Mouse (Mus musculus): ENCODE data around the gene D930007J09Rik. TPM values are rescaled to one million over a fixed set of nuclear protein-coding genes. Genes with fewer than 3 reads are reported as not detected.
A peak's percentile ranks its signal among the peaks of the same experiment; 100 is the strongest.

Gene D930007J09Rik
- polyA plus RNA-seq, 1 experiment from 2014 or later: not detected

DNA sequence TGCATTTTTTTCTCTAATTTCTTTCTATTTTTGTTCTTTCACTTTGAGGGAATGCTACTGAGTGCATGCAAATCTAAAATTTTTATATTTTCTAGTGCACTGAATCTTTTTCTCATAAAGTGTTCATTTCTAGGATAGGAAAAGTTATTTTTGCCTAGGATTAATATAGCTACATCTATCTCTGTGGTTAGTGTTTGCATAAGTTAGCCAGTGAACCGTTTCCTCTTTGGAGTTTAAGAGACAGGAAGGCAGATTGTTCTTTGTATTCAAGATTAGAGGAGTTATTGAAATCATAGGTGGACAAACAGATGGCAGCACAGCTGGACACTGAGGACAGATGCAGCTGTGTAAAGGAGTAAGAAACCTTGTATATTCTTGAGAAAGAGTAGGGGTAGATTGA lies 36.7 kb upstream of the D930007J09Rik start:
- Histone ChIP-seq H3K4me3 (replicated peaks; ENCODE audit: low read depth, low read length) (no peak overlapping the region), H3K4me2 (ENCODE audit: low read length) (no peak overlapping the region), H3K27ac (replicated peaks; ENCODE audit: low read depth, low read length) (no peak overlapping the region), H3K36me3 (ENCODE audit: control insufficient read depth, insufficient read depth, low read length) (no peaks in the 10 kb centered on the region), H3K4me1 (ENCODE audit: control insufficient read depth, insufficient read depth, low read length) (no peaks in the 10 kb centered on the region), H3K9ac (replicated peaks; ENCODE audit: low read length) (no peak overlapping the region), H3K9me3 (ENCODE audit: control insufficient read depth, low read length) (no peaks in the 10 kb centered on the region), H3K27me3 (ENCODE audit: control insufficient read depth, insufficient read depth, low read length) (no peaks in the 10 kb centered on the region)
- no peak for DNase-seq
- WGBS: 41% methylated on average over 1 of the region's 1 CpGs
- ATAC-seq (ENCODE audit: low FRiP score, low TSS enrichment): no peak

GRCm38 (mm10) chr13:32834513-32834912 lies 31.9 kb upstream of the D930007J09Rik start:
- Histone ChIP-seq H3K27ac (replicated peaks; ENCODE audit: low read depth, low read length) (no peak overlapping the region), H3K4me1 (ENCODE audit: control insufficient read depth, insufficient read depth, low read length) (no peaks in the 10 kb centered on the region), H3K9me3 (ENCODE audit: control insufficient read depth, low read length) (no peaks in the 10 kb centered on the region), H3K9ac (replicated peaks; ENCODE audit: low read length) (no peak overlapping the region), H3K4me2 (ENCODE audit: low read length) (no peak overlapping the region), H3K27me3 (ENCODE audit: control insufficient read depth, insufficient read depth, low read length) (no peaks in the 10 kb centered on the region), H3K36me3 (ENCODE audit: control insufficient read depth, insufficient read depth, low read length) (no peaks in the 10 kb centered on the region), H3K4me3 (replicated peaks; ENCODE audit: low read depth, low read length) (no peak overlapping the region)
- DNase-seq: no peak
- no peak for ATAC-seq (ENCODE audit: low FRiP score, low TSS enrichment)
- WGBS: 96% methylated on average over 5 of the region's 5 CpGs

GRCm38 (mm10) chr13:32833237-32833636 lies 30.6 kb upstream of the D930007J09Rik start:
- Histone ChIP-seq H3K9ac (replicated peaks; ENCODE audit: low read length) (no peak overlapping the region), H3K27ac (replicated peaks; ENCODE audit: low read depth, low read length) (no peak overlapping the region), H3K9me3 (ENCODE audit: control insufficient read depth, low read length) (no peaks in the 10 kb centered on the region), H3K27me3 (ENCODE audit: control insufficient read depth, insufficient read depth, low read length) (no peaks in the 10 kb centered on the region), H3K4me1 (ENCODE audit: control insufficient read depth, insufficient read depth, low read length) (no peaks in the 10 kb centered on the region), H3K4me2 (ENCODE audit: low read length) (no peak overlapping the region), H3K4me3 (replicated peaks; ENCODE audit: low read depth, low read length) (no peak overlapping the region), H3K36me3 (ENCODE audit: control insufficient read depth, insufficient read depth, low read length) (no peaks in the 10 kb centered on the region)
- ATAC-seq (ENCODE audit: low FRiP score, low TSS enrichment) (no peak), DNase-seq (no peak)
- 75% methylated on average over 6 of the region's 6 CpGs for WGBS

DNA sequence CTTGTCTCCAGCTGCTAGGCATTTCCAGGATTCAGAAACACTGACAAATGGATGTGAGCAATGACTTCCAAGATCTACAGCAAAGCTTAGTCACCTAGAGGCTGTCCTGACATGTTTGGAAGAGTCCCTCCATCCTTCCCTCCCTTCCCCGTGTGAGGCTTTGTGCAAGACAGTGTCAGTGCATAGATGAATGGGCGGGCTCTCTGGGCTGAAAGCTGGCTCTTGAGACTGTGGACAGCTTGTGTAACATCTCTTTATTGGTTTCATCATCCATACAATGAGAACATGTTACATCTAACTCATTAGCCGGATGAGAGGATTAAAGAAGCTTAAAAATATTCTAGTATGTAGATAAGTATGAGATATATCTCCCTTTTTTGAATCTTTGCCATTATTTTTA lies 30.1 kb upstream of the D930007J09Rik start:
- no peak for DNase-seq
- Histone ChIP-seq H3K4me1 (ENCODE audit: control insufficient read depth, insufficient read depth, low read length) (no peaks in the 10 kb centered on the region), H3K27me3 (ENCODE audit: control insufficient read depth, insufficient read depth, low read length) (no peaks in the 10 kb centered on the region), H3K4me2 (ENCODE audit: low read length) (no peak overlapping the region), H3K27ac (replicated peaks; ENCODE audit: low read depth, low read length) (no peak overlapping the region), H3K4me3 (replicated peaks; ENCODE audit: low read depth, low read length) (no peak overlapping the region), H3K9me3 (ENCODE audit: control insufficient read depth, low read length) (no peaks in the 10 kb centered on the region), H3K9ac (replicated peaks; ENCODE audit: low read length) (no peak overlapping the region), H3K36me3 (ENCODE audit: control insufficient read depth, insufficient read depth, low read length) (no peaks in the 10 kb centered on the region)
- WGBS: 67% methylated on average over 3 of the region's 3 CpGs
- ATAC-seq (ENCODE audit: low FRiP score, low TSS enrichment): no peak

DNA sequence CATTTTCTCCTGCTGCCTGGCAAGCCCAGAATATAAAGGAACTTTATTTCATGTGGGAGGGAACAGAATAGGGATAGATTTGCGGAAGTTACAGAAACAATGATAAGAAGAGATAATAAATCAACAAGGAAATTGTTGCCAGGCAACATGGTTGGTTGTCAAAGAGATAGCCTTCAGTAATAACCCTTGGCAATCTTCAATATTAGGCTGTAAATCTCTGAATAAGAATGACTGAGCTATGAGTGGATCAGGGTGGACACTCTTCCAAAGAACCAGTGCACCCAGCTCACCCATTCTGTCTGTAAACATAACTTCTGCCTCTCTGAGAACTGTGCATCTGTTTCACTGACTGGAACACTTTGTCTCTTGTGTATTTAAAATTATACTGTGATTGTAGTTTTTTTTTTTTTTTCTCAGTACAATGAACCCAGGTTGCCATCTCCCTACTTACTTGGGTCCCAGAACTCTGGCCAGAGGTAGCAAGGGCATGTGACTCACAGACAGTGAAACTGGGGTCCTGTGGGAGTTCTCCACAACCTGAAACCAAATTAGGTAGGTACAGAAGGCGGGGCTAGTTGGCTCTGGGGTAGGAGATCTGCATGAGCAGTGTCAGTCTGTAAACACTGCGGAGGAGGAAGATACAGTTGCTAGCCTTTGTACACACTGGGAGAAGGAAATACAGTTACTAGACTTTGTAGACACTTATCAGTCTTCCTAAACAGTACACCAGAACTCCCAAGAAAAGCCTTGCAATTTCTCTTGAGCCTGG lies 29.0 kb upstream of the D930007J09Rik start:
- 83% methylated on average over 3 of the region's 3 CpGs for WGBS
- Histone ChIP-seq H3K27me3 (ENCODE audit: control insufficient read depth, insufficient read depth, low read length) (no peaks in the 10 kb centered on the region), H3K4me2 (ENCODE audit: low read length) (no peak overlapping the region), H3K9ac (replicated peaks; ENCODE audit: low read length) (no peak overlapping the region), H3K4me1 (ENCODE audit: control insufficient read depth, insufficient read depth, low read length) (no peaks in the 10 kb centered on the region), H3K4me3 (replicated peaks; ENCODE audit: low read depth, low read length) (no peak overlapping the region), H3K9me3 (ENCODE audit: control insufficient read depth, low read length) (no peaks in the 10 kb centered on the region), H3K36me3 (ENCODE audit: control insufficient read depth, insufficient read depth, low read length) (no peaks in the 10 kb centered on the region), H3K27ac (replicated peaks; ENCODE audit: low read depth, low read length) (no peak overlapping the region)
- DNase-seq (no peak), ATAC-seq (ENCODE audit: low FRiP score, low TSS enrichment) (no peak)

GRCm38 (mm10) chr13:32828886-32829285 lies 26.2 kb upstream of the D930007J09Rik start:
- Histone ChIP-seq H3K9ac (replicated peaks; ENCODE audit: low read length) (no peak overlapping the region), H3K9me3 (ENCODE audit: control insufficient read depth, low read length) (no peaks in the 10 kb centered on the region), H3K4me1 (ENCODE audit: control insufficient read depth, insufficient read depth, low read length) (no peaks in the 10 kb centered on the region), H3K27ac (replicated peaks; ENCODE audit: low read depth, low read length) (no peak overlapping the region), H3K27me3 (ENCODE audit: control insufficient read depth, insufficient read depth, low read length) (no peaks in the 10 kb centered on the region), H3K36me3 (ENCODE audit: control insufficient read depth, insufficient read depth, low read length) (no peaks in the 10 kb centered on the region), H3K4me3 (replicated peaks; ENCODE audit: low read depth, low read length) (no peak overlapping the region), H3K4me2 (ENCODE audit: low read length) (no peak overlapping the region)
- no peak for ATAC-seq (ENCODE audit: low FRiP score, low TSS enrichment)
- no peak for DNase-seq
- WGBS: 85% methylated on average over 4 of the region's 4 CpGs

- no peak overlapping the region for H3K4me2 ChIP-seq (ENCODE audit: low read length)
- H3K27me3 ChIP-seq (ENCODE audit: control insufficient read depth, insufficient read depth, low read length): no peaks in the 10 kb centered on the region
- no peaks in the 10 kb centered on the region for H3K36me3 ChIP-seq (ENCODE audit: control insufficient read depth, insufficient read depth, low read length)
- no peak overlapping the region for H3K27ac ChIP-seq (replicated peaks; ENCODE audit: low read depth, low read length)
- 59% methylated on average over 4 of the region's 4 CpGs for WGBS
- no peak overlapping the region for H3K4me3 ChIP-seq (replicated peaks; ENCODE audit: low read depth, low read length)
- DNase-seq (peak; percentile 70), ATAC-seq (ENCODE audit: low FRiP score, low TSS enrichment) (peak; percentile 51; the same call in 1 of the 2 replicates)
- no peaks in the 10 kb centered on the region for H3K4me1 ChIP-seq (ENCODE audit: control insufficient read depth, insufficient read depth, low read length)
- H3K9ac ChIP-seq (replicated peaks; ENCODE audit: low read length): no peak overlapping the region
- no peaks in the 10 kb centered on the region for H3K9me3 ChIP-seq (ENCODE audit: control insufficient read depth, low read length)
These were observed 25.3 kb upstream of the D930007J09Rik start for GRCm38 (mm10) chr13:32827951-32828350.

- H3K27me3 ChIP-seq (ENCODE audit: control insufficient read depth, insufficient read depth, low read length): no peaks in the 10 kb centered on the region
- H3K4me2 ChIP-seq (ENCODE audit: low read length): no peak overlapping the region
- no peaks in the 10 kb centered on the region for H3K36me3 ChIP-seq (ENCODE audit: control insufficient read depth, insufficient read depth, low read length)
- no peaks in the 10 kb centered on the region for H3K4me1 ChIP-seq (ENCODE audit: control insufficient read depth, insufficient read depth, low read length)
- H3K27ac ChIP-seq (replicated peaks; ENCODE audit: low read depth, low read length): no peak overlapping the region
- no peak overlapping the region for H3K9ac ChIP-seq (replicated peaks; ENCODE audit: low read length)
- ATAC-seq (ENCODE audit: low FRiP score, low TSS enrichment) (0 out of 2 replicates have a peak, but pooled peaks have one; percentile 1), DNase-seq (no peak)
- H3K4me3 ChIP-seq (replicated peaks; ENCODE audit: low read depth, low read length): no peak overlapping the region
- 83% methylated on average over 3 of the region's 3 CpGs for WGBS
- H3K9me3 ChIP-seq (ENCODE audit: control insufficient read depth, low read length): no peaks in the 10 kb centered on the region
These were observed 24.6 kb upstream of the D930007J09Rik start for GRCm38 (mm10) chr13:32827111-32827822.

DNA sequence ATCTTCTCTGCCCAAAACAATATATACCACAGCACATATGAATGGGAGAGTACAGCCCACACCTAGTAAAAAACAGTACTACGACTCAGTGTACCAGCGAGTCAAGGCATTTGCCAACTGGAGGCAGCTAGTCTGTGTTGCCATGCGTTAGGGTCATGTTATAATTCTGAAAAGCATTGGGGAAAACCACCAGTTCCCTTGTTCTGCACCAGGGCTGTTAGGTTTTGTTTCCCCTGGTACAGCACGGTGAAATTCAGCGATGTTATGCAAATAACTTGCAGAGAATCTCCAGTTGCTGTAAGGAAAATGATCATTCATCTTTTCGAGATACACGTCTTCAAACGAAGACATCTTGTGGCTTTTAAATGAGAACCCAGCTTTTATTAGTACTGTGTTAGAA lies 22.9 kb upstream of the D930007J09Rik start:
- H3K4me1 ChIP-seq (ENCODE audit: control insufficient read depth, insufficient read depth, low read length): no peaks in the 10 kb centered on the region
- 94% methylated on average over 8 of the region's 8 CpGs for WGBS
- H3K9me3 ChIP-seq (ENCODE audit: control insufficient read depth, low read length): no peaks in the 10 kb centered on the region
- H3K9ac ChIP-seq (replicated peaks; ENCODE audit: low read length): no peak overlapping the region
- no peaks in the 10 kb centered on the region for H3K27me3 ChIP-seq (ENCODE audit: control insufficient read depth, insufficient read depth, low read length)
- DNase-seq (no peak), ATAC-seq (ENCODE audit: low FRiP score, low TSS enrichment) (no peak)
- H3K4me2 ChIP-seq (ENCODE audit: low read length): no peak overlapping the region
- no peak overlapping the region for H3K4me3 ChIP-seq (replicated peaks; ENCODE audit: low read depth, low read length)
- peaks cover 14% of the 10 kb centered on the region for H3K36me3 ChIP-seq (ENCODE audit: control insufficient read depth, insufficient read depth, low read length)
- H3K27ac ChIP-seq (replicated peaks; ENCODE audit: low read depth, low read length): no peak overlapping the region
